ENCODE assay signal across 25 mouse cellular contexts in the genomic region with DNA sequence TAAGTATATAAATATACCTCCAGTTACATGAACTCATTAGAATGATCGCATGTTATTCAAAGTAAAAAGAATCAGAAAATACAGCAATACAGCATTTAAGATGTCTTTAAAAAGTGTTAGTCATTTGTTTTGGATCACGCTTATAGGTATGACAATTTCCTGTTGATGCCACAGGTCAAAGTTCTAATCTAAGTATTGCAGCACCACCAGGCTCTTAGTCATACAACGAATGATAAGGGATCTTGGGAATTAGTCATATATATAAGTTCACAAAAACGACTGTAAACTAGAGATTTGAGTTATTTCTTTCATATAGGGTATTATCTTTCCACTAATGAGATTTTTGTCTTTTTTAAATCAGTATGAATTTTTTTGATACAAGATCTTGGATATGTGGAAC.
"Had no signal": no experiment of that assay in that cellular context is flagged by ENCODE, and none has a peak within 500 bp of the region (broad histone marks: within the 10 kb centered on the region; RNA-seq: fewer than 3 reads in every experiment).

No protein-coding gene starts in this region.

- H3K4me3 ChIP-seq: heart, adult 2 months; heart, embryonic 13.5 days; heart, embryonic 15.5 days; hindbrain, embryonic 13.5 days; hindbrain, embryonic 15.5 days; kidney, embryonic 15.5 days; left cerebral cortex, adult 2 months; limb, embryonic 13.5 days; limb, embryonic 15.5 days; liver, embryonic 12.5 days had no signal

- H3K9me3 ChIP-seq: heart, embryonic 13.5 days; heart, embryonic 15.5 days; hindbrain, embryonic 13.5 days; hindbrain, embryonic 15.5 days; kidney, embryonic 15.5 days; limb, embryonic 13.5 days; limb, embryonic 15.5 days; liver, embryonic 12.5 days had no signal

- DNase-seq: gastrocnemius, postnatal 14 days; gastrocnemius, postnatal 36 days; heart, adult 11 months; heart, adult 2 months; heart, postnatal 14 days; heart, postnatal 36 days; kidney, adult 11 months; kidney, adult 2 months; kidney, adult 9 months; kidney, postnatal 14 days; kidney, postnatal 36 days; layer of hippocampus, adult 9-11 months; layer of hippocampus, postnatal 36 days had no signal

- H3K4me1 ChIP-seq: hindbrain, embryonic 13.5 days; limb, embryonic 13.5 days had no signal

- H3K36me3 ChIP-seq: heart, embryonic 13.5 days; heart, embryonic 15.5 days; hindbrain, embryonic 13.5 days; hindbrain, embryonic 15.5 days; kidney, embryonic 15.5 days; limb, embryonic 13.5 days; limb, embryonic 15.5 days; liver, embryonic 12.5 days had no signal

- H3K9ac ChIP-seq: heart, embryonic 13.5 days; heart, embryonic 15.5 days; hindbrain, embryonic 13.5 days; hindbrain, embryonic 15.5 days; kidney, embryonic 15.5 days; limb, embryonic 13.5 days; limb, embryonic 15.5 days; liver, embryonic 12.5 days; liver, embryonic 14.5 days had no signal

- H3K27me3 ChIP-seq: heart, embryonic 13.5 days; heart, embryonic 15.5 days; hindbrain, embryonic 13.5 days; hindbrain, embryonic 15.5 days; kidney, embryonic 15.5 days; limb, embryonic 13.5 days; limb, embryonic 15.5 days; liver, embryonic 12.5 days had no signal

- H3K27ac ChIP-seq: heart, adult 2 months; heart, embryonic 13.5 days; heart, embryonic 15.5 days; hindbrain, embryonic 13.5 days; hindbrain, embryonic 15.5 days; hindbrain, postnatal 0 days; kidney, embryonic 15.5 days; kidney, postnatal 0 days; left cerebral cortex, adult 2 months; limb, embryonic 13.5 days; limb, embryonic 15.5 days; liver, embryonic 12.5 days; liver, embryonic 14.5 days had no signal
